ENCODE assay signal across 24 mouse cellular contexts in genomic region chr4:88561791-88562190, GRCm38 (mm10). TPM values are rescaled to one million over a fixed set of nuclear protein-coding genes. Genes with fewer than 3 reads are reported as not detected.
DNase-seq lines count a peak whose midpoint lies in the region; ATAC-seq lines count a peak whose summit lies in the region.
"Had no signal": no experiment of that assay in that cellular context is flagged by ENCODE, and none has a peak within 500 bp of the region (broad histone marks: within the 10 kb centered on the region; RNA-seq: fewer than 3 reads in every experiment).

No protein-coding gene starts in this region.

- H3K27me3 ChIP-seq in forebrain, embryonic 14.5 days (replicated peaks; ENCODE audit: control insufficient read depth, insufficient read depth, low read length), result no peaks in the 10 kb centered on the region
- no peaks in the 10 kb centered on the region for H3K27me3 ChIP-seq in heart, embryonic 11.5 days (ENCODE audit: control insufficient read depth, insufficient read depth, low read length)
- H3K27me3 ChIP-seq: embryonic facial prominence, embryonic 12.5 days; heart, embryonic 13.5 days; hindbrain, embryonic 15.5 days had no signal

- H3K36me3 ChIP-seq in forebrain, embryonic 14.5 days (ENCODE audit: control insufficient read depth, insufficient read depth, low read length), result no peaks in the 10 kb centered on the region
- no peaks in the 10 kb centered on the region for H3K36me3 ChIP-seq in heart, embryonic 11.5 days (ENCODE audit: control insufficient read depth, insufficient read depth, low read length)
- H3K36me3 ChIP-seq: embryonic facial prominence, embryonic 12.5 days; G1E; heart, embryonic 13.5 days; hindbrain, embryonic 15.5 days had no signal

- H3K27ac ChIP-seq in forebrain, embryonic 14.5 days (ENCODE audit: low read depth, low read length), result no peak overlapping the region
- H3K27ac ChIP-seq in heart, embryonic 11.5 days (ENCODE audit: low read depth, low read length), result no peak overlapping the region
- H3K27ac ChIP-seq: embryonic facial prominence, embryonic 12.5 days; gastrocnemius, adult 2 months; heart, embryonic 13.5 days; hindbrain, embryonic 15.5 days had no signal

- DNase-seq in cerebellum, adult 11-12 months, result peak; percentile 72
- DNase-seq in cerebellum, adult 8-10 months, result peak; percentile 46
- peak; percentile 36 to 77 for DNase-seq in cerebellum, postnatal 14 days
- DNase-seq in forebrain, embryonic 14.5 days (ENCODE audit: low spot score), result no peak
- no peak for DNase-seq in frontal cortex, postnatal 25 days (ENCODE audit: low spot score in 2 of 2)
- DNase-seq: adrenal gland, adult 8-10 months; adrenal gland, postnatal 36 days; forebrain, postnatal 0 days; gastrocnemius, adult 2 months; gastrocnemius, postnatal 25 days; heart, postnatal 36 days; kidney, adult 2 months had no signal

- ATAC-seq in forebrain, embryonic 14.5 days, result no peak
- ATAC-seq in heart, embryonic 11.5 days (replicated peaks; ENCODE audit: insufficient number of reproducible peaks, low FRiP score, low TSS enrichment), result no peak
- ATAC-seq: CD4-positive, CD25-positive, alpha-beta regulatory T cell, adult 4 months; forebrain, postnatal 0 days; intestine, embryonic 16.5 days had no signal

- no peaks in the 10 kb centered on the region for H3K9me3 ChIP-seq in forebrain, embryonic 14.5 days (replicated peaks; ENCODE audit: control insufficient read depth, low read length)
- H3K9me3 ChIP-seq in heart, embryonic 11.5 days (replicated peaks; ENCODE audit: control insufficient read depth, low read length), result no peaks in the 10 kb centered on the region
- H3K9me3 ChIP-seq: embryonic facial prominence, embryonic 12.5 days; G1E; heart, embryonic 13.5 days; hindbrain, embryonic 15.5 days had no signal

- no peak overlapping the region for H3K4me3 ChIP-seq in forebrain, embryonic 14.5 days (ENCODE audit: low read depth, low read length)
- no peak overlapping the region for H3K4me3 ChIP-seq in heart, embryonic 11.5 days (ENCODE audit: low read depth, low read length)
- H3K4me3 ChIP-seq: embryonic facial prominence, embryonic 12.5 days; gastrocnemius, adult 2 months; heart, embryonic 13.5 days; hindbrain, embryonic 15.5 days had no signal

- 96% methylated on average over 1 of the region's 1 CpGs for WGBS in forebrain, embryonic 14.5 days
- WGBS in heart, embryonic 11.5 days (ENCODE audit: insufficient replicate concordance), result 90% methylated on average over 1 of the region's 1 CpGs

- no peak overlapping the region for H3K9ac ChIP-seq in forebrain, embryonic 14.5 days (ENCODE audit: low read length)
- H3K9ac ChIP-seq in heart, embryonic 11.5 days (ENCODE audit: low read depth, low read length), result no peak overlapping the region
- H3K9ac ChIP-seq: embryonic facial prominence, embryonic 12.5 days; forebrain, postnatal 0 days; heart, embryonic 13.5 days; hindbrain, embryonic 15.5 days had no signal

- H3K4me2 ChIP-seq in forebrain, embryonic 14.5 days (ENCODE audit: low read length), result no peak overlapping the region
- no peak overlapping the region for H3K4me2 ChIP-seq in heart, embryonic 11.5 days
- H3K4me2 ChIP-seq: embryonic facial prominence, embryonic 12.5 days; heart, embryonic 13.5 days; hindbrain, embryonic 15.5 days had no signal

- no peaks in the 10 kb centered on the region for H3K4me1 ChIP-seq in forebrain, embryonic 14.5 days (ENCODE audit: control insufficient read depth, insufficient read depth, low read length)
- H3K4me1 ChIP-seq in heart, embryonic 11.5 days (ENCODE audit: control insufficient read depth, insufficient read depth, low read length), result no peaks in the 10 kb centered on the region
- H3K4me1 ChIP-seq: embryonic facial prominence, embryonic 12.5 days; heart, embryonic 13.5 days; hindbrain, embryonic 15.5 days had no signal

RNA-seq across cellular contexts. Expression of gene Ifna15, which starts 3.7 kb away (rescaled TPM):
- not detected in 2 replicates for polyA plus RNA-seq in forebrain, embryonic 14.5 days (2014; fragmentation: Nextera tagmentation; extraction: Ambion mirVana)
- not detected in 2 replicates for polyA plus RNA-seq in heart, embryonic 11.5 days (2014; fragmentation: Nextera tagmentation; extraction: Ambion mirVana)
- polyA plus RNA-seq: brain, embryonic 14.5 days; CD4-positive, CD25-positive, alpha-beta regulatory T cell, adult 4 months; cortical plate, adult 2 months; embryonic facial prominence, embryonic 12.5 days; forebrain, embryonic 11.5 days; forebrain, postnatal 0 days; G1E; heart, embryonic 13.5 days; heart, postnatal 0 days; hindbrain, embryonic 11.5 days; hindbrain, embryonic 15.5 days; intestine, embryonic 16.5 days; kidney, adult 2 months had no signal

RNA-seq across cellular contexts. Expression of gene Ifna14, which starts 9.8 kb away (rescaled TPM):
- not detected in 2 replicates for polyA plus RNA-seq in forebrain, embryonic 14.5 days (2014; fragmentation: Nextera tagmentation; extraction: Ambion mirVana)
- polyA plus RNA-seq in heart, embryonic 11.5 days (2014; fragmentation: Nextera tagmentation; extraction: Ambion mirVana), result not detected in 2 replicates
- polyA plus RNA-seq: brain, embryonic 14.5 days; CD4-positive, CD25-positive, alpha-beta regulatory T cell, adult 4 months; cortical plate, adult 2 months; embryonic facial prominence, embryonic 12.5 days; forebrain, embryonic 11.5 days; forebrain, postnatal 0 days; G1E; heart, embryonic 13.5 days; heart, postnatal 0 days; hindbrain, embryonic 11.5 days; hindbrain, embryonic 15.5 days; intestine, embryonic 16.5 days; kidney, adult 2 months had no signal

RNA-seq across cellular contexts. Expression of gene Ifna9, which starts 30.4 kb away (rescaled TPM):
- polyA plus RNA-seq in forebrain, embryonic 14.5 days (2014; fragmentation: Nextera tagmentation; extraction: Ambion mirVana), result not detected in 2 replicates
- not detected in 2 replicates for polyA plus RNA-seq in heart, embryonic 11.5 days (2014; fragmentation: Nextera tagmentation; extraction: Ambion mirVana)
- polyA plus RNA-seq: brain, embryonic 14.5 days; CD4-positive, CD25-positive, alpha-beta regulatory T cell, adult 4 months; cortical plate, adult 2 months; embryonic facial prominence, embryonic 12.5 days; forebrain, embryonic 11.5 days; forebrain, postnatal 0 days; G1E; heart, embryonic 13.5 days; heart, postnatal 0 days; hindbrain, embryonic 11.5 days; hindbrain, embryonic 15.5 days; intestine, embryonic 16.5 days; kidney, adult 2 months had no signal

RNA-seq across cellular contexts. Expression of gene Ifnb1, which starts 39.2 kb away (rescaled TPM):
- not detected in 2 replicates for polyA plus RNA-seq in forebrain, embryonic 14.5 days (2014; fragmentation: Nextera tagmentation; extraction: Ambion mirVana)
- not detected in 2 replicates for polyA plus RNA-seq in heart, embryonic 11.5 days (2014; fragmentation: Nextera tagmentation; extraction: Ambion mirVana)
- polyA plus RNA-seq: brain, embryonic 14.5 days; CD4-positive, CD25-positive, alpha-beta regulatory T cell, adult 4 months; cortical plate, adult 2 months; embryonic facial prominence, embryonic 12.5 days; forebrain, embryonic 11.5 days; forebrain, postnatal 0 days; G1E; heart, embryonic 13.5 days; heart, postnatal 0 days; hindbrain, embryonic 11.5 days; hindbrain, embryonic 15.5 days; intestine, embryonic 16.5 days; kidney, adult 2 months had no signal

RNA-seq across cellular contexts. Expression of gene Ifna12, which starts 41.4 kb away (rescaled TPM):
- polyA plus RNA-seq in forebrain, embryonic 14.5 days (2014; fragmentation: Nextera tagmentation; extraction: Ambion mirVana), result not detected in 2 replicates
- polyA plus RNA-seq in heart, embryonic 11.5 days (2014; fragmentation: Nextera tagmentation; extraction: Ambion mirVana), result not detected in 2 replicates
- polyA plus RNA-seq: brain, embryonic 14.5 days; CD4-positive, CD25-positive, alpha-beta regulatory T cell, adult 4 months; cortical plate, adult 2 months; embryonic facial prominence, embryonic 12.5 days; forebrain, embryonic 11.5 days; forebrain, postnatal 0 days; G1E; heart, embryonic 13.5 days; heart, postnatal 0 days; hindbrain, embryonic 11.5 days; hindbrain, embryonic 15.5 days; intestine, embryonic 16.5 days; kidney, adult 2 months had no signal

Comparison
In these comparisons a context has a peak if more than half of its experiments do, and no peak if none do; other contexts are left out.
1. DNase-seq: peak in cerebellum, adult 11-12 months (single experiment), cerebellum, adult 8-10 months (single experiment) and cerebellum, postnatal 14 days (2 of 2); none in forebrain, embryonic 14.5 days (single experiment) and frontal cortex, postnatal 25 days (0 of 2).